Mouse (Mus musculus) forebrain, embryonic 15.5 days (tissue): Measurements from ENCODE around the gene Ralgapa2. TPM values are rescaled to one million over a fixed set of nuclear protein-coding genes. Genes with fewer than 3 reads are reported as not detected.

Source experiments
- ATAC-seq: fragments of 200-750 bp; cut with Nextera tagmentation; replicated peaks from 2 replicates; pipeline ENCODE4 v1.8.0; 2017; ENCODE audit warnings: mild to moderate bottlenecking, moderate TSS enrichment, moderate library complexity
- H3K27ac ChIP-seq: fragments of 300-500 bp; sonication (generic); replicated peaks from 2 replicates; pipeline ENCODE4 v1.5.1; 2015; ENCODE audit warnings: mild to moderate bottlenecking, inconsistent platforms
- H3K27me3 ChIP-seq: fragments of 300-500 bp; sonication (generic); 2 replicates; pipeline ENCODE4 v1.6.1; 2015; ENCODE audit warnings: inconsistent platforms
- H3K36me3 ChIP-seq: fragments of 300-500 bp; sonication (generic); 2 replicates; pipeline ENCODE4 v1.6.1; 2015; ENCODE audit warnings: mild to moderate bottlenecking, inconsistent platforms
- H3K4me1 ChIP-seq: fragments of 300-500 bp; sonication (generic); 2 replicates; pipeline ENCODE4 v1.6.1; 2015; ENCODE audit warnings: inconsistent platforms
- H3K4me2 ChIP-seq: fragments of 300-500 bp; sonication (generic); replicated peaks from 2 replicates; pipeline ENCODE4 v1.6.1; 2015; ENCODE audit warnings: mild to moderate bottlenecking, inconsistent platforms
- H3K4me3 ChIP-seq: fragments of 300-500 bp; sonication (generic); 2 replicates; pipeline ENCODE4 v1.5.1; 2015; ENCODE audit warnings: mild to moderate bottlenecking, inconsistent platforms
- H3K9ac ChIP-seq: fragments of 300-500 bp; sonication (generic); replicated peaks from 2 replicates; pipeline ENCODE4 v1.6.1; 2015; ENCODE audit warnings: mild to moderate bottlenecking, inconsistent platforms
- H3K9me3 ChIP-seq: fragments of 300-500 bp; sonication (generic); 2 replicates; pipeline ENCODE4 v1.6.1; 2016; ENCODE audit warnings: inconsistent platforms
- WGBS: fragments of 180-500 bp; shearing (Covaris S2); methylation state at CpG from one replicate; pipeline ENCODE4 v1.1.7; 2015; ENCODE audit warnings: mixed read lengths; 5-methylcytosine and 5-hydroxymethylcytosine counted together
- polyA plus RNA-seq: library from polyadenylated mRNA; unstranded; fragments of >200 nt; fragmentation: Nextera tagmentation; extraction: Ambion mirVana; gene quantifications from 2 replicates; pipeline ENCODE4 v1.2.1, GENCODE M21; 2015

Gene Ralgapa2
- polyA plus RNA-seq, 1 experiment from 2014 or later, result 14.2 TPM

DNA sequence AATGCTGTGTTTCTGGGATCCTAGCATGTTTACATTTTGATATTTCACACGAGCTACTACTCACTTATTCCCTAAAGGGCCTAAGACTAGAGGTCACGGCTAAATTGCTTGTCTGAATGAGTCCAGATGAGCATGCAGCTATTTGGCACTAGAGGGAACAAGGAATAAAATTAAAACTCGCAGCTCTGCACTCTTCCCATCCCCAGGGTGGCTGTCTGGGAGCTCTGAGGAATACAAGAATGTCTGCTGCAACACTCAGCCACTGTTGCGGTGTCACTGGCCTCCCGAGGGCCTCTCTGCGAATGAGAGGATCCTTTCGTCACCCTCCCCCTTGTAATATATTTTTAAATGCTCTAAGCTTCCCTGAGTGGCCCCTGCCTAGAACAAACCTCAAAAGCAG, 266.7 kb downstream of the Ralgapa2 start:
- 74% methylated on average over 7 of the region's 7 CpGs for WGBS
- H3K4me3 ChIP-seq, result no peak overlapping the region
- H3K27me3 ChIP-seq, result no peaks in the 10 kb centered on the region
- H3K36me3 ChIP-seq, result peaks cover 11% of the 10 kb centered on the region; the same call in 1 of the 2 replicates
- H3K27ac ChIP-seq, result no peak overlapping the region
- H3K4me1 ChIP-seq, result peaks cover 10% of the 10 kb centered on the region
- H3K9ac ChIP-seq, result no peak overlapping the region
- no peaks in the 10 kb centered on the region for H3K9me3 ChIP-seq
- no peak overlapping the region for H3K4me2 ChIP-seq
- ATAC-seq, result no peak

DNA sequence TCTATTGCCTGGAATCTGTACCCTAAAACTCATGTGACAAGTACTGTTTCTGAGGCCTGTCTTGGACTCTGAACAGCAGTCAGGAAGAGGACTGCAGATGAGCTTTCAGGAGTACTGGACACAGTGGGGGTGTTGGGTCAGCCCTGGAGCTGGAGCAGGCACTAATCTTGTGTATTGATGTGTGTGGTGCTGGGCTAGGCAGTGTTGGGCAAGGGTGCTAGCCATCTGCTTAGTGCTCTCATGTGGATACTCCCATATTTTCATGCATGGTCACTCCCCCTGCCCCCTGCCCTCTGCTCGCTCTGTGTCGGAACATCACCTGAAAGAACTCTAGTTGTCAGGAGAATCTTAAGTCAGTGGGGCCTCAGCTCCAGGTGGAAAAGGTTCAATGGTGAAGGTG, 268.1 kb downstream of the Ralgapa2 start:
- no peaks in the 10 kb centered on the region for H3K27me3 ChIP-seq
- H3K4me3 ChIP-seq, result no peak overlapping the region
- H3K27ac ChIP-seq, result no peak overlapping the region
- peaks cover 11% of the 10 kb centered on the region; the same call in 1 of the 2 replicates for H3K36me3 ChIP-seq
- H3K9me3 ChIP-seq, result no peaks in the 10 kb centered on the region
- H3K4me2 ChIP-seq, result no peak overlapping the region
- ATAC-seq, result no peak
- WGBS, result 96% methylated on average over 2 of the region's 2 CpGs
- no peak overlapping the region for H3K9ac ChIP-seq
- 0 out of 2 replicates have a peak, but pooled peaks cover under 1% of the 10 kb centered on the region for H3K4me1 ChIP-seq

DNA sequence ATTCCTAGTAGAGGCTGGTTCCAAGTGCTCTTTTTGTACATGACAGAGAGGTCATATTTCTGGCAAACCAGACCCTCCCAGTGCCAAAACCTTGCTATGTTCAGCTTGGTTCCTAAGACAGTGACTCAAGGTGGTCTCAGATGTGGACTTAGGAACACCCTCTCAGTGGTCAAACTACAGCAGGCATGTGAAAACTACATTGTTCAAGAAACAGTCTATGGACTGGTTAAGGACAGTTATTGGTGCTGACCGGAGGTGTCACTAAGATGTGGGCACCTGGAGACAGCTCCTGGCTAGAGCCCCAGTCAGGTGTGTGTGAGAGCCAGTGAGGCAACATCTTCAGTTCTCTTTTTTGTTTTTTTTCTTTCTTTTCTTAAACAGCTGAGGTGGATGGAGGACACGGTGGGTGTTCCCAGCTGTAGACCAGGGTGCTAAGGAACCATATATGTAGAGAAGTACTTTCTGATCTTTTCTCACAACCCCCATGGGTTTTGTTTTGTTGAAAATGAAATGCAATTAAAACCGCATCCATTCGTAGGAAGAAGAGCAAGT, 272.9 kb downstream of the Ralgapa2 start:
- no peaks in the 10 kb centered on the region for H3K9me3 ChIP-seq
- H3K4me3 ChIP-seq, result no peak overlapping the region
- H3K27me3 ChIP-seq, result no peaks in the 10 kb centered on the region
- no peak overlapping the region for H3K27ac ChIP-seq
- H3K4me2 ChIP-seq, result no peak overlapping the region
- H3K36me3 ChIP-seq, result peaks cover 5% of the 10 kb centered on the region; the same call in 1 of the 2 replicates
- no peaks in the 10 kb centered on the region for H3K4me1 ChIP-seq
- no peak overlapping the region for H3K9ac ChIP-seq
- 93% methylated on average over 4 of the region's 4 CpGs for WGBS
- ATAC-seq, result no peak

DNA sequence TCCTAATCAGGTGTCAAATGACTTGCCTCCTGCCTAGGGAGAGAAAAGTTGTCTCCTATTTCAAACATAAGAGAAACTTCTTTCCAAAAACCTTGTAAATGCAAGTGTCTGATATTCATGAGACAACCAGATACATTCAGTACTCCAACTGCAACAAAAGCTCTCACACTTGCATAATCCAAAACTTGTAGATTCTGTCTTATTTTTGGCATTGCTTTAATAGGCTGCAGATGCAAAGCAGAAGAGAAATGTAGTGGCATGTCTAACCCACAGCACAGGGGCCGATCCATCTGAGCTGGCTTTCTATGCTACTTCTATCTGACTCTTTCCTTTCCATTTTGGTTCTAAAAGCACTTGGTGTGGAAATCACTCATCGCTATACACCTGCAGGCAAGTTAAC, 280.7 kb downstream of the Ralgapa2 start:
- Histone ChIP-seq H3K4me1 (peaks cover 8% of the 10 kb centered on the region), H3K27ac (no peak overlapping the region), H3K27me3 (no peaks in the 10 kb centered on the region), H3K4me3 (no peak overlapping the region), H3K9me3 (peaks cover 5% of the 10 kb centered on the region; the same call in 1 of the 2 replicates), H3K4me2 (no peak overlapping the region), H3K36me3 (no peaks in the 10 kb centered on the region), H3K9ac (no peak overlapping the region)
- WGBS, result 95% methylated on average over 2 of the region's 2 CpGs
- ATAC-seq, result no peak

DNA sequence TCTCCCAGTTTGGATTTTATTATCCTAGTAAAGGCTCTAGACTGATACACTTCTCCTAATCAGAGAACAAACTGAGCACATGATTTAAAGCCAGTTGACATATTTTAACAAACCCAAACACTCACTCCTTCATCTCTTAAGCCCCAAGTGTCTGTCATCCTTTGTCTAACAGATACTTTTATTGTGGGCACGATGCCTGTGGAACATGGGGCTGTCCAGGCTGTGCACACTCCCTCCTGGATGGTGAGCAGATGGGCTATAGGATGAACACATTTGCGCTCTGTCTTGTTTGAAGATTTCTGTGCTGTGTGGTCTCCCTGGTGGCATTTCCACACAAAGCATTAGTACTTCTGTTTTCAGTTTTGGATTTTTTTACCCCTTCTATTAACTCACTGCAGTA, 283.7 kb downstream of the Ralgapa2 start:
- ATAC-seq, result no peak
- no peak overlapping the region for H3K27ac ChIP-seq
- peaks cover 29% of the 10 kb centered on the region for H3K4me1 ChIP-seq
- H3K9me3 ChIP-seq, result peaks cover 5% of the 10 kb centered on the region; the same call in 1 of the 2 replicates
- no peak overlapping the region for H3K4me3 ChIP-seq
- no peak overlapping the region for H3K9ac ChIP-seq
- H3K27me3 ChIP-seq, result no peaks in the 10 kb centered on the region
- 62% methylated on average over 2 of the region's 2 CpGs for WGBS
- H3K4me2 ChIP-seq, result no peak overlapping the region
- no peaks in the 10 kb centered on the region for H3K36me3 ChIP-seq

DNA sequence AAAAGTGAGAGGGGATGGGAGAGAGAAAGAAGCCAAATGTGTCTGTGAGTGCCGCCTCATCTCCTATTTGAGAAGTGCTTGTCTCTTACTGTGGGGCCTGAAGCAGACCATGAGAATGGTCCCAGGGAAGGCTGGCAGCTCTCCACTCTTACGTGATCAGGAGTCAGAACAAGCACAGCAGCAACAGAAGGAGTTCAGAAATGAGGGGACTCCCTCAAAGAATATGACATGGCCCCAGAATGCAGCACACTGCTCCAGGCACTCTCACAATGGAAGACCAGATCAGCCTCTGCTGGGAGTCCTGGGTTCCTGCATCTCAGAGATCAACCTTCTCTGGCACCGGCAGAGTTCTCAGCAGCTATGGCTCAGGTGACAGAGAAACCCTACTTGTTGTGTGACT, 284.5 kb downstream of the Ralgapa2 start:
- no peak overlapping the region for H3K4me3 ChIP-seq
- no peak overlapping the region for H3K4me2 ChIP-seq
- WGBS, result 56% methylated on average over 3 of the region's 3 CpGs
- H3K36me3 ChIP-seq, result no peaks in the 10 kb centered on the region
- H3K9me3 ChIP-seq, result peaks cover 4% of the 10 kb centered on the region; the same call in 1 of the 2 replicates
- no peak for ATAC-seq
- H3K4me1 ChIP-seq, result peaks cover 30% of the 10 kb centered on the region
- H3K27me3 ChIP-seq, result no peaks in the 10 kb centered on the region
- no peak overlapping the region for H3K27ac ChIP-seq
- H3K9ac ChIP-seq, result no peak overlapping the region

DNA sequence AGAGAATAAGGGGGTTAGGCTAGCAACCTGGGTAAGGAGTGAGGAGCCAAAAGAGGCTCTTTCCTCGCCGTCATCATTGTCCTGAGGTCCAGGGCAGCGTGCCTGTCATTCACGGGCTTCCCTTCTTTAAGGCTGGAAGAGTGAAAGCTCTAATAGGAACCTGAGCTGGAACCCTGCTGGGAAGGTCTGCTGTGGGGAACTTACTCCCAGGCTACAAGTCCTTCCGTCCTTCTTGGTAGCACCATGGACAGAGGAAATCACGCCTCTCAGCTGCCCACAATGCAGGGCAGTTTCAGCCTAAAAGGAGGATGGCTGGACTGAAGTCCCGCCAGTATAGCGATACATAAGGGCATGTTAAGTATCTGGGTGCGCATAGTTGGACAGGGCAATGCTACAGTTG, 285.7 kb downstream of the Ralgapa2 start:
- H3K27me3 ChIP-seq, result no peaks in the 10 kb centered on the region
- H3K36me3 ChIP-seq, result no peaks in the 10 kb centered on the region
- no peak for ATAC-seq
- WGBS, result 10% methylated on average over 9 of the region's 9 CpGs
- H3K27ac ChIP-seq, result peak overlapping the region; percentile 36
- H3K4me1 ChIP-seq, result peaks cover 30% of the 10 kb centered on the region
- H3K4me2 ChIP-seq, result peak overlapping the region; percentile 89
- H3K9ac ChIP-seq, result no peak overlapping the region
- no peaks in the 10 kb centered on the region for H3K9me3 ChIP-seq
- H3K4me3 ChIP-seq, result 0 out of 2 replicates have a peak overlapping the region, but pooled peaks have one; percentile 97

DNA sequence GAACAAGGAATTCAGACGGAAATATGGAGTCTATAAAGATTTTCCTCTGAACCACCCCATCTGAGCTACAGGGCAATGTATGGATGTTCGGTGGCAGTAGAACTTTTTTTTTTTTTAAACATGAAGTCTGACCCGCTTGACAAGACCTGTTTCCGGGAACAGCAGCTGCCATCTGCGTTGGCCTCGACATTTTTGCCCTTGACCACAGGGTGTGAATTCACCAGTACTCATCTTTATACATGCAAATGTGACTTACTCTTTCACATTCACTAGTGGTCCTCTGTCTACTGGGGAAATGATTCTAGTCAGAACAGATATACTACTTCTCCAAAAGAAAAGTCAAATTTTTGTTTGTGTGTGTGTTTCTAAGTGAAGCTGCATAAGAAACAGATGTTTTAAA, 286.3 kb downstream of the Ralgapa2 start:
- 0 out of 2 replicates have a peak overlapping the region, but pooled peaks have one; percentile 27 for H3K9ac ChIP-seq
- peak overlapping the region; percentile 89 for H3K4me2 ChIP-seq
- H3K4me3 ChIP-seq, result peak overlapping the region; percentile 97
- peak overlapping the region; percentile 44 for H3K27ac ChIP-seq
- no peaks in the 10 kb centered on the region for H3K36me3 ChIP-seq
- 8% methylated on average over 6 of the region's 6 CpGs for WGBS
- H3K9me3 ChIP-seq, result no peaks in the 10 kb centered on the region
- H3K4me1 ChIP-seq, result peaks cover 33% of the 10 kb centered on the region
- ATAC-seq, result no peak
- H3K27me3 ChIP-seq, result no peaks in the 10 kb centered on the region

DNA sequence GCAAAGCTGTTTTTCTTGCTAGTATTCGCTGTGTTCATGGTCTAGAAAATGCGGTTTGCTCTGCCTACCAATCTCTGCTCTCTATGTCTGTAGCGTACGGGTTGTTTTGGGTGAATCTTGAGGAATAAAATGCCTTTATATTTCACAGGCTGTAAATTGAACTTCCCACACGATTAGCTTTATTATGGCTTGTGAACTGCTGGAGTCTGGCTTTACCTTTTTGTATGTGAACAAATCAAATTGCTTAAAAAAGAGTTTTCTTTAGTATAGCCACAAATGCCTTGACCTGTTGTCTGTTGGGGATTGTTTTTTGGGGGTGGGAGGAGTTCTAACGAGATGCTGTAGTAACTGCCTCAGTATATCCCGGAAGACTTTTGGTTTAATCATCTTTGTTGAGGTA, 288.0 kb downstream of the Ralgapa2 start:
- ATAC-seq, result no peak

DNA sequence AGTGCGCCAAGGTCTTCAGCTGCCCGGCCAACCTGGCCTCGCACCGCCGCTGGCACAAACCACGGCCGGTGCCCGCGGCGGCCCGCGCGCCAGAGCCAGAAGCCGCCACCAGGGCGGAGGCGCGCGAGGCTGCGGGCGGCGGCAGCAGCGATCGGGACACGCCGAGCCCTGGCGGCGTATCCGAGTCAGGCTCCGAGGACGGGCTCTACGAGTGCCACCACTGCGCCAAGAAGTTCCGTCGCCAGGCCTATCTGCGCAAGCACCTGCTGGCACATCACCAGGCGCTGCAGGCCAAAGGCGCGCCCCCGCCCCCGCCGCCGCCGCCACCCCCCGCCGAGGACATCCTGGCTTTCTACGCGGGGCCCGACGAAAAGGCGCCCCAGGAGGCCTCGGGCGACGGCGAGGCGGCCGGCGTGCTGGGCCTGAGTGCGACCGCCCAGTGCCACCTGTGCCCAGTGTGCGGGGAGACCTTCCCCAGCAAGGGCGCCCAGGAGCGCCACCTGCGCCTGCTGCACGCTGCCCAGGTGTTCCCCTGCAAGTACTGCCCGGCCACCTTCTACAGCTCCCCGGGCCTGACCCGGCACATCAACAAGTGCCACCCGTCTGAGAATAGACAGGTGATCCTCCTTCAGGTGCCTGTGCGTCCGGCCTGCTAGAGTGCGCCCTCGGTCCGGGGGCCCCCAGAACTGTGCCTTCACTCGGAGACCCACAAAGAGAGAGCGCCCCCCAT, 288.8 kb downstream of the Ralgapa2 start:
- Histone ChIP-seq H3K27ac (peak overlapping the region; percentile 99), H3K27me3 (no peaks in the 10 kb centered on the region), H3K4me3 (peak overlapping the region; percentile 97), H3K4me2 (peak overlapping the region; percentile 89), H3K9me3 (no peaks in the 10 kb centered on the region), H3K36me3 (no peaks in the 10 kb centered on the region), H3K4me1 (peaks cover 55% of the 10 kb centered on the region), H3K9ac (peak overlapping the region; percentile 95)
- 0 out of 2 replicates have a peak, but pooled peaks have one; percentile 8 for ATAC-seq
- WGBS, result under 1% methylated on average over 75 of the region's 75 CpGs

More for the DNA sequence above, 288.0 kb downstream of the Ralgapa2 start:
- Histone ChIP-seq H3K4me1 (peaks cover 47% of the 10 kb centered on the region), H3K36me3 (no peaks in the 10 kb centered on the region), H3K4me3 (peak overlapping the region; percentile 97), H3K9ac (peak overlapping the region; percentile 95), H3K4me2 (peak overlapping the region; percentile 89), H3K27ac (peak overlapping the region; percentile 99), H3K27me3 (no peaks in the 10 kb centered on the region), H3K9me3 (no peaks in the 10 kb centered on the region)
- 7% methylated on average over 7 of the region's 7 CpGs for WGBS

DNA sequence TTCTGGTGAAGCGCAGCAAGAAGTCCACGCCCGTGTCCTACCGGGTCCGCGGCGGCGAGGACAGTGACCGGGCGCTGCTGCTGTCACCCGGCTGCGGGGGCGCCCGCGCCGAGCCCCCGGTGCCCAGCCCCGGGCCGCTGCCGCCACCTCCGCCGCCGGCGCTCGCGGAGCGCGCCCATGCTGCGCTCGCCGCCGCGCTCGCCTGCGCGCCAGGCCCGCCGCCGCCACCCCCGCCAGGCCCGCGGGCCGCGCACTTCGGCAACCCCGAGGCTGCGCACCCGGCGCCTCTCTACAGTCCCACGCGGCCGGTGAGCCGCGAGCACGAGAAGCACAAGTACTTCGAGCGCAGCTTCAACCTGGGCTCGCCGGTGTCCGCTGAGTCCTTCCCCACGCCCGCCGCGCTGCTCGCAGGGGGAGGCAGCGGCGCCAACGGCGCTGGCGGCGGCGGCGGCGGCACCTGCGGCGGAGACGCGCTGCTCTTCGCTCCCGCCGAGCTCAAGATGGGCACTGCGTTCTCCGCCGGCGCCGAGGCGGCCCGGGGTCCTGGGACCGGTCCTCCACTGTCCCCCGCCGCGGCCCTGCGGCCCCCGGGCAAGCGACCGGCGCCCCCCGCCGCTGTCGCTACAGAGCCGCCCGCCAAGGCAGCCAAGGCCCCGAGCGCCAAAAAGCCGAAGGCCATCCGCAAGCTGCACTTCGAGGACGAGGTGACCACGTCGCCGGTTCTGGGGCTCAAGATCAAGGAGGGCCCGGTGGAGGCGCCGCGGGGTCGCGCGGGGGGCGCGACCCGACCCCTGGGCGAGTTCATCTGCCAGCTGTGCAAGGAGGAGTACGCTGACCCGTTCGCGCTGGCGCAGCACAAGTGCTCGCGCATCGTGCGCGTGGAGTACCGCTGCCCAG, 289.6 kb downstream of the Ralgapa2 start:
- Histone ChIP-seq H3K27me3 (no peaks in the 10 kb centered on the region), H3K4me1 (peaks cover 63% of the 10 kb centered on the region), H3K4me2 (peak overlapping the region; percentile 89), H3K4me3 (peak overlapping the region; percentile 97), H3K9ac (peak overlapping the region; percentile 95), H3K36me3 (no peaks in the 10 kb centered on the region), H3K27ac (peak overlapping the region; percentile 99), H3K9me3 (no peaks in the 10 kb centered on the region)
- peak; percentile 19 for ATAC-seq
- under 1% methylated on average over 119 of the region's 133 CpGs for WGBS

DNA sequence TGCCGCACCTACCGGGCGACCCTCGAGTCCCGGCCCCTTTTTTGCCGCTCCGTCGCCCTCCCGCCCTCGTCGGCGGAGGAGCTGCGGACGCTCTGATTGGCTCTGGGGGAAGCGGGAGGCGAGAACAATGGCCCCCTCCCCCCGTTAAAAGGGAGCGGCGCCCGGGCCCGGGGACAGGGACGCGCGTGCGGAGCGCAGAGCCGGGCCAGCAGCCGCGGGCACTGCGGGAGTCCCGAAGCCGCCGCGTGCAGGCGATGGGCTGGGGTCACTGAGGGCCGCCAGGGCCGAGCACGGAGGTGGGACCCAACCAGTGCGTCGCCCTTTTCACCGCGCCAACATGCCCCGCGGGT, 290.2 kb downstream of the Ralgapa2 start:
- Histone ChIP-seq H3K9ac (peak overlapping the region; percentile 95), H3K27me3 (no peaks in the 10 kb centered on the region), H3K4me2 (peak overlapping the region; percentile 89), H3K27ac (peak overlapping the region; percentile 99), H3K4me1 (peaks cover 65% of the 10 kb centered on the region), H3K9me3 (no peaks in the 10 kb centered on the region), H3K36me3 (no peaks in the 10 kb centered on the region), H3K4me3 (peak overlapping the region; percentile 97)
- WGBS, result under 1% methylated on average over 35 of the region's 44 CpGs
- ATAC-seq, result peak; percentile 80
